Mouse (Mus musculus) heart, adult 9 months (tissue): ENCODE measurements around the gene Edaradd.

ENCODE experiments used
- DNase-seq, 2 experiments: peaks; one replicate each; pipeline ENCODE4 v3.0.0; 2022; ENCODE audit warnings: low spot score in 2 of 2

Gene Edaradd

GRCm38 (mm10) chr13:12460881-12461729, 59.1 kb downstream of the Edaradd start:
- DNase-seq, result peak; percentile 95 to 96

- DNase-seq, result peak; percentile 68 to 73
These were observed 59.8 kb downstream of the Edaradd start for GRCm38 (mm10) chr13:12460443-12460842.

GRCm38 (mm10) chr13:12456711-12457110, 63.5 kb downstream of the Edaradd start:
- DNase-seq, result no peak

- DNase-seq, result no peak
These were observed 65.4 kb downstream of the Edaradd start for GRCm38 (mm10) chr13:12454686-12455390.

- no peak for DNase-seq
These were observed 67.1 kb downstream of the Edaradd start for GRCm38 (mm10) chr13:12453150-12453549.

GRCm38 (mm10) chr13:12442008-12442587, 78.1 kb downstream of the Edaradd start:
- DNase-seq, result peak; percentile 35 to 43

- no peak for DNase-seq
These were observed 79.4 kb downstream of the Edaradd start for GRCm38 (mm10) chr13:12440813-12441212.

GRCm38 (mm10) chr13:12439586-12439985, 80.7 kb downstream of the Edaradd start:
- no peak for DNase-seq

- peak; percentile 3 to 7 for DNase-seq
These were observed 86.4 kb downstream of the Edaradd start for GRCm38 (mm10) chr13:12433843-12434242.

GRCm38 (mm10) chr13:12428556-12428955, 91.7 kb downstream of the Edaradd start:
- DNase-seq, result no peak
